Mouse (Mus musculus) adrenal gland (tissue): Measurements from ENCODE around the gene Gm21969.

Experiments
- intact Hi-C: fragments of 180-260 bp; cut with DNase I; formaldehyde crosslinking; loops from one replicate; pipeline ENCODE4 v1.15.1; 2025

Gene Gm21969

GRCm38 (mm10) chr4:139650086-139650743 lies 47.2 kb downstream of the Gm21969 start:
- intact Hi-C loops = no loop called here

GRCm38 (mm10) chr4:139650907-139651306 lies 47.9 kb downstream of the Gm21969 start:
- intact Hi-C loops = no loop called here

GRCm38 (mm10) chr4:139653238-139653637 lies 50.3 kb downstream of the Gm21969 start, which contains the start of gene Tas1r2:
Tas1r2 (plus strand) TSS chr4:139653538.
- intact Hi-C loops = no loop called here

- intact Hi-C loops = no loop called here
These were observed 58.9 kb downstream of the Gm21969 start for GRCm38 (mm10) chr4:139661897-139662296.

GRCm38 (mm10) chr4:139667632-139668031 lies 64.6 kb downstream of the Gm21969 start:
- intact Hi-C loops = no loop called here

DNA sequence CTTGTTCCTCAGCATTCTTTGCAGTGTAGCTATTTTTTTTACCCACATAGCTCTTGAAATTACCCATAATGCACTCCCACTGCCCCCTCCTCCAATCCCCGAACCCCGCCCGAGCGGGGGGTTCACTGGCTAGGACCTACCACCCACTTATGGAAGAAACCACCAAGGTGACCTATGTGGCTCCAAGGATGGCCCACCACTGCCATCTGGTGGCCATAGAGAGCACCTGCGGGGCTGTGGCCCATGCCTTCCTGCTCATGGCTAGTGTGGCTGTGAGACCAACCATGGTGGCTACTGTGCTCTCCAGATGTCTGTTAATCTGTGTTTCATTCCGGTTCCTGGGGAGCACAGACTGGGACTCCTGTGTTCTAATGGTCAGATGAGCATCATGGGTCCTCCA lies 66.9 kb downstream of the Gm21969 start:
- intact Hi-C loops = loop anchor here (1.0 kb wide), 1 partner anchor 26 kb away; no protein-coding TSS in a partner anchor

DNA sequence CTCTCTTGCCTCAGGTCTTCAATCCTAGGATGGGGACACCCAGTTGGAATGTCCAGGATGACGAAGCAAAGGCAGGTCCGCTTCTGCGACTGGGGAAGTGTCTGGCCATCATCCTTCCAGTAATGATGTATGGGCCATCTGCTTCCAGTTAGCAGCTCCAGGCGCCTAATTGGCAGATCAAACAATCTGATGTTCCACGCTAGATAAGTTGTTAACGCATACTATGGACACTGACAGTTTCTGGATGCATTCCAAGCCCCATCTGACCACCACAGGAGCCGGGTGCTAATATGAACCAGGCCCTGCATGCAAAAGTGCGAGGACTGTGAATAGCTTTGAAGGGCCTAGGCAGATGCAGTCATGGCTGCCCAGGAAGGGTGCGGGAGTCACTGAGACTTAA lies 72.7 kb downstream of the Gm21969 start:
- intact Hi-C loops = no loop called here

DNA sequence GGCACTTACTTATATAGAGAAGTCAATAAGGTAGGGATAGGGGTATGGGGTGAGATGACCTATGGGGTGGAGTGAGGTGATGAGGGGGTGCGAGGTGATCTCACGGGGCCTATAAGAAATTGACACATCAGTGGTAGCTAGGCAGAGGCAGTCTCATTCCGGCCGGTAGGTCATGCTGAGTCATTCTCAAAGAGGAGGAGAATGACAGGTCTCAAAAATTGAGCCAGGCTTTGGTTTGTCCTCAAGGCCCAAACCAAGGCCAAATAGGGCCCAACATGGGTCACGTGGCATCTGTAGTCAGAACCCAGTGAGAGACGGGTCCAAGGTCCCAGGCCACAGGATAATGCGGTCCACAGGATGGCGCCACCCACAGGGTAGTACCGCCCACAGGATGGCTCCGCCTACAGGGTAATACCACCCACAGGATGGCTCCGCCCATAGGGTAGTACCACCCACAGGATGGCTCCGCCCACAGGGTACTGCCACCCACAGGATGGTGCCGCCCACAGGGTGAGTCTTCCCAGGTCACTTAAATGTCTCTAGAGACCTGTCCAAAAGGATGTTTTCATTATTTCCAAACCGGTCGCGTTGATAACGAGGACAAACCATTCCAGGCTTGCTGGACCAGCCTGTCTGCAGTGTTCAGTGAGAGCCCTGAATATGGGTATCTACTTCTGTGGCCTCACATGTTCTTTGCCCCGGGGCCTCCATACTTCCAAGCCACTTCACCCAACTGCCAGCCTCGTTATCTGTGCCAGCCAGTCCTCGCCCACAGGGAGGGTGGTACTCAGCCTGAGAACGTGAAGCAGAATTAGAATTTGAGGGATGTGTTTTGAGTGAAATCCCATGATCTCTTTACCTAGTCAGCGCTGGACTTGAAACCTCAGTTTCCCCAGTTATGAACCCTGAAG lies 81.0 kb downstream of the Gm21969 start:
- intact Hi-C loops = loop anchor here (1.0 kb wide), 1 partner anchor 174 kb away; no protein-coding TSS in a partner anchor

GRCm38 (mm10) chr4:139684639-139685017 lies 81.6 kb downstream of the Gm21969 start:
- intact Hi-C loops = loop anchor here (1.0 kb wide), 1 partner anchor 174 kb away; no protein-coding TSS in a partner anchor

DNA sequence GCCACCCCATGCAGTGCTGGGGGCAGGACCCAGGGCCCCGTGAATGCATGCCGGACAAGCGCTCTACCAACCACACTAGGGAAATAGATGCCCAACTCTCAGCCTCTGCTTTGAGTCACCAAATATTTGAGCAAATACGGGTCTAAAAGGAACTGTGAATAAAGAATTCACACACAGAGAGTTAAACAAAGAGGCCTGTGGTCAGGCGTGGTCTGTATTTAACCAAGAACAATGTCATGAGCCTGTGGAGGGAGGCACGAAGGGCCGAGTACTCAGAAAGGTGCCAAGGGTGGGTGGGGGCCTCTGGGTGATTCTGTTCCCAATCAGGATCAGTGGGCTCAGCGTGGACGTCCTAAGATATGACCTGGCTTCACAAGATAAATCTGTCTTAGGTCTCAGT lies 85.1 kb downstream of the Gm21969 start:
- intact Hi-C loops = no loop called here

- intact Hi-C loops = no loop called here
These were observed 86.8 kb downstream of the Gm21969 start for GRCm38 (mm10) chr4:139689627-139690269.

DNA sequence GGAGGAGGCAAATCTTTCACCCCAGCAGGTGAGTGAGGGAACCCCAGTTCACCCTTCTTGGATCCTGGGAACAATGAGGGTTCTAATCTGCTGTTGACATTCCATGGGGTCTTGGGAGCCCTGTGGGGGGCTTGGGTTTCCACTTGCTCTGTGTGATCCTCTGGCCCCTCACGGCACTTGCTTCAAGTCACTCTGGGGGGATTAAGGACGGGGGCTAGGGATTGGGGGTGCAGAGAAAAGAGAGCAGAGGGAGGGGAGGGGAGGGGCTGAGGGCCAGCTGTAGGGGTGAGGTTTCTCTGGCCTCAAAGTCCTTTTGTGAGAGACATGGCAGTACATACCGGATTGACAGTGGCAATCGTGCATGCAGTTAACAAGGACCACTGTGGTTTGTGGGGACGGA lies 90.3 kb downstream of the Gm21969 start:
- intact Hi-C loops = no loop called here

DNA sequence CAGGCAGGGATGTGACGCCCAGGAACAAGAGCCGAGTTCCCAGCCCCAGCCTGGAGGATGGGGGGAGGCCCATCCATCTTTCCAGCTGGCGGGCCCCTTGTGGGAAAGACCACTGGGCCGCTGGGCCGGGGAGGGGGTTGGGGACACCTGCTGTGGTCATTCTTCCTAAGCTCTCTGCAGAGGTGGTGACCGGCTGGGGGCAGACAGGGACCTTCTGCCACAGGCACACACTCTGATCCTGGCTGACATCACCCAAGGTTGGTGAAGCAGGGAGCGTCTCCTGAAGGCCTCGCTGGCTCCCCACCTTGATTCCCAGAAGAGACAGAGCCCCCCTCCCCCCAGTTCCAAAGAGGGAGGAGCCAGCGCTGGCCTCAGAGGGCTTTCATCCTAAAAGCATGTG lies 94.8 kb downstream of the Gm21969 start:
- intact Hi-C loops = no loop called here

GRCm38 (mm10) chr4:139698602-139699001 lies 95.6 kb downstream of the Gm21969 start:
- intact Hi-C loops = no loop called here

GRCm38 (mm10) chr4:139702914-139703313 lies 99.9 kb downstream of the Gm21969 start:
- intact Hi-C loops = no loop called here

DNA sequence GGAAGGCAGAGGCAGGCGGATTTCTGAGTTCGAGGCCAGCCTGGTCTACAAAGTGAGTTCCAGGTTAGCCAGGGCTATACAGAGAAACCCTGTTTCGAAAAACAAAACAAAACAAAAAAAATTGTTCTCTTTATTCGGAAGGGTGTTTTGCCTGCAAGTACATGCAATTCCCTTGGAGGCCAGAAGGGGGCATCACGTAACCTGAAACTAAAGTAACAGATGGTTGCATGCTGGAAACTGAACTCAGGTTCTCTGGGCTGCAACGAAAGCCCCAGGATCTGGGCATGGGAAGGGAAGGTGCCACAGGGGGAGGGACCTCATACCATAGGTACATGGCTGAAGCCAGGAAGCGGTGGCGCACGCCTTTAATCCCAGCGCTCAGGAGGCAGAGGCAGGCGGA lies 100.5 kb downstream of the Gm21969 start:
- intact Hi-C loops = no loop called here

- intact Hi-C loops = no loop called here
These were observed 103.0 kb downstream of the Gm21969 start for GRCm38 (mm10) chr4:139705986-139706385.

GRCm38 (mm10) chr4:139710467-139711334 lies 107.7 kb downstream of the Gm21969 start:
- intact Hi-C loops = no loop called here
